Comparison of ENCODE assay signal across 8 mouse cellular contexts in the genomic region with DNA sequence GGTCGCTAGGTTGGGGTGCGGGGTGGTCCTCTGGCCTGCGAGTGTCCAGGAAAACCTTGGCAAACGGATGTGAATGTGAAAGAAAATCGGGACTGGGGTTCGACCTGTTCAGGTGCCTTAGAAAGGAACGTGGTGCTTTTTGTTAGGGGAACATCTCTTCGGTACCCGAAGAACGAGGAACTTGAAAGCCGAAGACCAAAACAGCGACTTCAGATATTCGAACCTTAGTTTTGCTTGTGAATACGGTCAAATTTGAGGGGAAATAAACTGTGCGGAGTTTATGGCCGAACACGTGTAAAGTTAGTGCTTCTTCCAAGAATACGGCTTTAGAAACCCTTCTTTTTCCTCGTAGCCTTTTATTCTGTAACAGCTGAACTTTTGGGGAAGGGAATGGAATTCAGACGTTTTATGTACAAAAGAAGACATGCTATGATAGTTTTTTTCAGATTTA. TPM values are rescaled to one million over a fixed set of nuclear protein-coding genes. Genes with fewer than 3 reads are reported as not detected.
A peak's percentile ranks its signal among the peaks of the same experiment; 100 is the strongest.
DNase-seq lines count a peak whose midpoint lies in the region; ATAC-seq and TF ChIP-seq lines count a peak whose summit lies in the region.

No protein-coding gene starts in this region.

- no peaks in the 10 kb centered on the region for H3K27me3 ChIP-seq in kidney, postnatal 0 days (ENCODE audit: insufficient read depth, low read length)
- no peaks in the 10 kb centered on the region for H3K27me3 ChIP-seq in hindbrain, embryonic 12.5 days
- no peaks in the 10 kb centered on the region for H3K27me3 ChIP-seq in midbrain, embryonic 11.5 days (ENCODE audit: control insufficient read depth, insufficient read depth, low read length)

- peak overlapping the region; percentile 98 for H3K4me3 ChIP-seq in kidney, postnatal 0 days (replicated peaks; ENCODE audit: low read depth, low read length)
- H3K4me3 ChIP-seq in hindbrain, embryonic 12.5 days = peak overlapping the region; percentile 95
- peak overlapping the region; percentile 94 for H3K4me3 ChIP-seq in midbrain, embryonic 11.5 days (ENCODE audit: low read depth, low read length)

- peak overlapping the region; percentile 65 for H3K4me2 ChIP-seq in kidney, postnatal 0 days (ENCODE audit: low read length)
- peak overlapping the region; percentile 83 for H3K4me2 ChIP-seq in hindbrain, embryonic 12.5 days (replicated peaks)
- H3K4me2 ChIP-seq in midbrain, embryonic 11.5 days = peak overlapping the region; percentile 79

- H3K36me3 ChIP-seq in kidney, postnatal 0 days (ENCODE audit: insufficient read depth, low read length) = no peaks in the 10 kb centered on the region
- no peaks in the 10 kb centered on the region for H3K36me3 ChIP-seq in hindbrain, embryonic 12.5 days
- H3K36me3 ChIP-seq in midbrain, embryonic 11.5 days (ENCODE audit: control insufficient read depth, insufficient read depth, low read length) = no peaks in the 10 kb centered on the region

- 0% methylated on average over 20 of the region's 20 CpGs for WGBS in kidney, postnatal 0 days
- under 1% methylated on average over 20 of the region's 20 CpGs for WGBS in hindbrain, embryonic 12.5 days
- under 1% methylated on average over 20 of the region's 20 CpGs for WGBS in midbrain, embryonic 11.5 days

- DNase-seq in kidney, postnatal 0 days (ENCODE audit: low spot score) = no peak
- DNase-seq in kidney, postnatal 36 days = no peak
- DNase-seq in ZHBTc4 (ENCODE audit: low read depth, low spot score) = peak; percentile 25
- peak; percentile 96 for DNase-seq in midbrain, embryonic 11.5 days (ENCODE audit: low spot score, missing footprints)
- no peak for DNase-seq in urinary bladder, postnatal 10 days (ENCODE audit: low spot score)
- no peak for DNase-seq in spleen, postnatal 10 days (ENCODE audit: low spot score in 2 of 2)
- DNase-seq in kidney, adult 8-10 months = no peak

- peak overlapping the region; percentile 99 for H3K27ac ChIP-seq in kidney, postnatal 0 days
- H3K27ac ChIP-seq in hindbrain, embryonic 12.5 days = peak overlapping the region; percentile 98
- H3K27ac ChIP-seq in midbrain, embryonic 11.5 days (ENCODE audit: low read depth, low read length) = peak overlapping the region; percentile 97

- no peak for TF ChIP-seq CTCF in kidney, postnatal 0 days (IDR thresholded peaks at IDR 0.05; ENCODE audit: low read depth)

- H3K4me1 ChIP-seq in kidney, postnatal 0 days (replicated peaks; ENCODE audit: insufficient read depth, low read length) = peaks cover 9% of the 10 kb centered on the region; the same call in 1 of the 2 replicates
- peaks cover 19% of the 10 kb centered on the region for H3K4me1 ChIP-seq in hindbrain, embryonic 12.5 days
- peaks cover 17% of the 10 kb centered on the region for H3K4me1 ChIP-seq in midbrain, embryonic 11.5 days (ENCODE audit: control insufficient read depth, insufficient read depth, low read length)

- H3K9ac ChIP-seq in kidney, postnatal 0 days (ENCODE audit: low read depth, low read length) = peak overlapping the region; percentile 100
- H3K9ac ChIP-seq in hindbrain, embryonic 12.5 days = peak overlapping the region; percentile 100
- peak overlapping the region; percentile 99 for H3K9ac ChIP-seq in midbrain, embryonic 11.5 days (ENCODE audit: low read length)

- no peak for ATAC-seq in kidney, postnatal 0 days (replicated peaks; ENCODE audit: low FRiP score, low read depth)
- ATAC-seq in hindbrain, embryonic 12.5 days (ENCODE audit: low FRiP score) = no peak
- no peak for ATAC-seq in midbrain, embryonic 11.5 days (ENCODE audit: low FRiP score)

- H3K9me3 ChIP-seq in kidney, postnatal 0 days (replicated peaks; ENCODE audit: low read length) = no peaks in the 10 kb centered on the region
- H3K9me3 ChIP-seq in hindbrain, embryonic 12.5 days (replicated peaks) = no peaks in the 10 kb centered on the region
- H3K9me3 ChIP-seq in midbrain, embryonic 11.5 days (ENCODE audit: control insufficient read depth, low read length) = no peaks in the 10 kb centered on the region

RNA-seq across cellular contexts. Expression of a gene that starts 1.0 kb away (rescaled TPM):
- polyA plus RNA-seq in kidney, postnatal 0 days (2015; fragmentation: Nextera tagmentation; extraction: Ambion mirVana) = 35.5 and 39.5 TPM in 2 replicates
- 64.0 and 65.4 TPM in 2 replicates for polyA plus RNA-seq in hindbrain, embryonic 12.5 days (2016; fragmentation: Nextera tagmentation; extraction: Ambion mirVana)
- polyA plus RNA-seq in midbrain, embryonic 11.5 days (2014; fragmentation: Nextera tagmentation; extraction: Ambion mirVana) = 79.1 and 82.5 TPM in 2 replicates

Comparison
In these comparisons a context has a peak if more than half of its experiments do, and no peak if none do; other contexts are left out.
1. DNase-seq: peak in ZHBTc4 (single experiment) and midbrain, embryonic 11.5 days (single experiment); none in kidney, postnatal 0 days (single experiment), kidney, postnatal 36 days (0 of 2), urinary bladder, postnatal 10 days (single experiment), spleen, postnatal 10 days (0 of 2) and kidney, adult 8-10 months (0 of 2).
2. Peak in every context shown above with its lines, with median percentiles within 50 percentile points of each other: H3K27ac ChIP-seq, H3K4me2 ChIP-seq, H3K4me3 ChIP-seq and H3K9ac ChIP-seq.